Mouse (Mus musculus) MEL (cell line): Measurements from ENCODE around the gene Hp.

Source experiments
- CTCF ChIP-seq, 3 experiments: IDR thresholded peaks in 2 of 3; conservative IDR thresholded peaks in 1 of 3; 2 replicates each; pipeline ENCODE4 v1.5.1; 2011 to 2012; ENCODE audit warnings: low read length in 3 of 3, low read depth in 2 of 3, mild to moderate bottlenecking in 2 of 3, improper control_type of control experiment in 1 of 3, inconsistent platforms in 1 of 3, mixed read lengths in 1 of 3, moderate library complexity in 1 of 3; ENCODE audit not compliant: control insufficient read depth in 1 of 3, insufficient read depth in 1 of 3, poor library complexity in 1 of 3, severe bottlenecking in 1 of 3
- EP300 ChIP-seq, 2 experiments: IDR thresholded peaks; 2 replicates each; pipeline ENCODE4 v1.6.1; 2011; ENCODE audit warnings: improper control_type of control experiment in 2 of 2, low read length in 2 of 2, low read depth in 1 of 2, mild to moderate bottlenecking in 1 of 2
- GABPA ChIP-seq: IDR thresholded peaks from 2 replicates; pipeline ENCODE4 v1.6.1; 2012; ENCODE audit warnings: low read depth, mild to moderate bottlenecking, inconsistent platforms, low read length, improper control_type of control experiment, moderate library complexity
- GATA1 ChIP-seq: IDR thresholded peaks from 2 replicates; pipeline ENCODE4 v1.6.1; 2011; ENCODE audit warnings: low read depth, low read length, improper control_type of control experiment
- MAZ ChIP-seq: IDR thresholded peaks from 2 replicates; pipeline ENCODE4 v1.6.1; 2012; ENCODE audit warnings: low read depth, mild to moderate bottlenecking, inconsistent platforms, low read length, improper control_type of control experiment
- POLR2A ChIP-seq, 2 experiments: IDR thresholded peaks; 2 replicates each; pipeline ENCODE4 v1.6.1; 2011 to 2012; ENCODE audit warnings: low read length in 2 of 2, mild to moderate bottlenecking in 2 of 2, control low read depth in 1 of 2, improper control_type of control experiment in 1 of 2, low read depth in 1 of 2, moderate library complexity in 1 of 2; ENCODE audit not compliant: control insufficient read depth in 1 of 2, insufficient read depth in 1 of 2, poor library complexity in 1 of 2
- POLR2AphosphoS5 ChIP-seq: IDR thresholded peaks from 2 replicates; pipeline ENCODE4 v1.6.1; 2012; ENCODE audit warnings: low read depth, borderline replicate concordance, mild to moderate bottlenecking, inconsistent platforms, low read length, moderate library complexity, mixed read lengths
- UBTF ChIP-seq: IDR thresholded peaks from 2 replicates; pipeline ENCODE4 v1.6.1; 2012; ENCODE audit warnings: low read depth, mild to moderate bottlenecking, inconsistent platforms, low read length, improper control_type of control experiment, moderate library complexity, borderline replicate concordance; ENCODE audit not compliant: insufficient read depth
- USF1 ChIP-seq: IDR thresholded peaks from 2 replicates; pipeline ENCODE4 v1.6.1; 2014; ENCODE audit warnings: low read depth, mild to moderate bottlenecking, inconsistent platforms, low read length, improper control_type of control experiment, moderate library complexity

GRCm38 (mm10) chr8:109563881-109564280 is 15.1 kb downstream of the Hp start:
- TF ChIP-seq CTCF (IDR thresholded peaks at IDR 0.05 in 2 of 3, conservative IDR thresholded peaks at IDR 0.05 in 1 of 3; ENCODE audit: control insufficient read depth in 1 of 3, insufficient read depth in 1 of 3, low read depth in 2 of 3, low read length in 3 of 3, poor library complexity in 1 of 3, severe bottlenecking in 1 of 3) (no peak), MAZ (no peak), POLR2A (IDR thresholded peaks at IDR 0.05; ENCODE audit: control insufficient read depth in 1 of 2, insufficient read depth in 1 of 2, low read depth in 1 of 2, low read length in 2 of 2, poor library complexity in 1 of 2) (no peak), GABPA (no peak), EP300 (IDR thresholded peaks at IDR 0.05; ENCODE audit: low read depth in 1 of 2, low read length in 2 of 2) (no peak), POLR2AphosphoS5 (no peak), USF1 (no peak), GATA1 (no peak), UBTF (no peak)
